Mouse (Mus musculus) embryonic facial prominence, embryonic 13.5 days (tissue): ENCODE measurements around the gene Prr29. TPM values are rescaled to one million over a fixed set of nuclear protein-coding genes. Genes with fewer than 3 reads are reported as not detected.
A peak's percentile ranks its signal among the peaks of the same experiment; 100 is the strongest.

Experiments used
- ATAC-seq: fragments of 200-750 bp; cut with Nextera tagmentation; 2 replicates; pipeline ENCODE4 v1.8.0; 2017; ENCODE audit warnings: low read depth; ENCODE audit not compliant: insufficient number of reproducible peaks, insufficient read depth, low FRiP score, low TSS enrichment
- H3K27ac ChIP-seq: fragments of 300-500 bp; sonication (generic); 2 replicates; pipeline ENCODE4 v1.5.1; 2015; ENCODE audit warnings: moderate library complexity, mild to moderate bottlenecking, inconsistent platforms
- H3K27me3 ChIP-seq: fragments of 300-500 bp; sonication (generic); 2 replicates; pipeline ENCODE4 v1.6.1; 2015; ENCODE audit warnings: mild to moderate bottlenecking, inconsistent platforms
- H3K36me3 ChIP-seq: fragments of 300-500 bp; sonication (generic); 2 replicates; pipeline ENCODE4 v1.6.1; 2015; ENCODE audit warnings: mild to moderate bottlenecking, inconsistent platforms
- H3K4me1 ChIP-seq: fragments of 300-500 bp; sonication (generic); 2 replicates; pipeline ENCODE4 v1.6.1; 2015; ENCODE audit warnings: inconsistent platforms
- H3K4me2 ChIP-seq: fragments of 300-500 bp; sonication (generic); 2 replicates; pipeline ENCODE4 v1.6.1; 2015; ENCODE audit warnings: moderate library complexity, mild to moderate bottlenecking, inconsistent platforms
- H3K4me3 ChIP-seq: fragments of 300-500 bp; sonication (generic); 2 replicates; pipeline ENCODE4 v1.5.1; 2015; ENCODE audit warnings: mild to moderate bottlenecking, inconsistent platforms
- H3K9ac ChIP-seq: fragments of 300-500 bp; sonication (generic); 2 replicates; pipeline ENCODE4 v1.6.1; 2015; ENCODE audit warnings: mild to moderate bottlenecking, inconsistent platforms
- H3K9me3 ChIP-seq: fragments of 300-500 bp; sonication (generic); 2 replicates; pipeline ENCODE4 v1.6.1; 2016; ENCODE audit warnings: inconsistent platforms
- WGBS: fragments of 180-500 bp; shearing (Covaris S2); methylation state at CpG from one replicate; pipeline ENCODE4 v1.1.7; 2015; ENCODE audit warnings: mixed read lengths; 5-methylcytosine and 5-hydroxymethylcytosine counted together
- polyA plus RNA-seq: library from polyadenylated mRNA; unstranded; fragments of >200 nt; fragmentation: Nextera tagmentation; extraction: Ambion mirVana; gene quantifications from 2 replicates; pipeline ENCODE4 v1.2.1, GENCODE M21; 2015

Gene Prr29
- polyA plus RNA-seq, 1 experiment from 2014 or later, result not detected

DNA sequence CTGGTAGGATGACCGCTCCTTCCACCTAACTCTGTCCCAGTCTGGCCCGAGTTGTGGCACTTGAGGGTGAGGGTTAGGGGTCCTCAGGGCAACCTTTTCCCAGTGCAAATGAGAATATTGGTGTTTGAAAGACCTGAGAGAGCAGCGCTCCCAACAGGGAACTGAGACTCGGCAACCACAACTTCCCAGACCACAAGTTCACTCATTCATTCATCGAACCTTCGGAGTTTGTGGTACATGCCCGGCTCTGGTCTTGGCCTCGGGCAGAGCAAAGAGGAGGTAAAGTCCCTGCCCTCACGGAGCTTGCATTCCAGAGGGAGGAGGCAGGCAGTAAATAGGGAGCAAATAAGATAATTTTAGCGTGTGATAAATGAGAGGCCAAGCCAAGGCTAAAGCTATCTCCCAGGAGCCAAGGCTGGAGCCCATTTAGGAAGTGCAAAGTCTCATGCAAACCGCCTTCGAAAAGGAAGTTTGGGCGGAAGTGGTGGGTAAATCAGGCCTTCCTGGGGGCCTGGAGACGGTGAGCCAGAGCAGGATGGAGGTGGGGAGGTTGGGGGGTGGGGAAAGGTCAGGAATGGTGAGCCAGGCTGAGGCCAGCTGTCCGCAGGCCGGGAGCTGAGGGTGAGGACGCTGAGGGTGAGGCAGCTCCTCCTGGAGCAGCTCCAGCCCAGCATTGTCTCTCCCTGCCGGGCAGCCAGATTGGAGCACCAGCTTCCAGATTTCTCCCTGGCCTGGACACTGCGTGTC lies 9.7 kb upstream of the Prr29 start:
- Histone ChIP-seq H3K9ac (no peak overlapping the region), H3K27me3 (no peaks in the 10 kb centered on the region), H3K9me3 (no peaks in the 10 kb centered on the region), H3K27ac (no peak overlapping the region), H3K36me3 (no peaks in the 10 kb centered on the region), H3K4me1 (no peaks in the 10 kb centered on the region), H3K4me2 (no peak overlapping the region), H3K4me3 (no peak overlapping the region)
- ATAC-seq, result no peak
- WGBS, result 62% methylated on average over 19 of the region's 19 CpGs

DNA sequence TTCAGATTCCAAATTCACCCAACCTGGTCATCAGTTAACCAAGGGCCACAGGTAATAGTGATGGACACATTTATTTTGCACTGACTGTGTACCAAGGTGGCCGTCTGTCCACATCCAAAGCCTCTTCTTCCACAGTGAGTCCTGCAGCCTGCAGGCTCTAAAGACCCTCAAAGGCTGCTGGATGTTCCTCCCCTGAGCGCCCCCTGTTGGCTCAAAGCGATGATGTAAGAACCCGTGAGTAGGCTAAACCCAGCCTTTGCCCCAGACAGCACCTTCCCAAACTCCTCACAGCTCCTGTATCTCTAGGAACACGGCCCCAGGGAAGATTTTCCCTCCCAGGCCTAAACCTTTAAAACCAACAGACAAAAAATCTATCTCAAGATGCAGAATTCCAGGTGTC lies 5.9 kb upstream of the Prr29 start:
- Histone ChIP-seq H3K4me2 (no peak overlapping the region), H3K27me3 (no peaks in the 10 kb centered on the region), H3K36me3 (no peaks in the 10 kb centered on the region), H3K27ac (no peak overlapping the region), H3K9ac (no peak overlapping the region), H3K4me1 (no peaks in the 10 kb centered on the region), H3K4me3 (no peak overlapping the region), H3K9me3 (no peaks in the 10 kb centered on the region)
- 18% methylated on average over 5 of the region's 5 CpGs for WGBS
- ATAC-seq, result no peak

DNA sequence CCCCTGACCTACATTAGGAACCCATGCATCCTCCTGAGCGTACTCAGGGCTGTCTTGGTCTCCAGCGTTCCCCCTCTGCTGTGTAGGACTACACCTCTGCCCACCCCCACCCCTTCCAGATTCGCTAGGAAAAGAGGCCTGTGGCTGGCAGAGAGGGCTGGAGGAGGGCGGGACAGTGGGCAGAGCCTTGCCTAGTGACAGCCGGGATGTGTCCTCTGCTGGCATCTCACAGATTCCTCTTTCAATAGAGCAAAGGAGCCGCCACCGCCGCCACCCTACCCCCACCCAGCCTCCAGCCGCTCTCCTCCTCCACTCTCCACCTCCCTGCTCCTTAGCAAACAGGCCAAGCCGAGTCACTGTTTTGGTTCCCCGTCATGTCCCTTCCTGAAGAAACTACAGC lies 560 bp upstream of the Prr29 start:
- no peaks in the 10 kb centered on the region for H3K27me3 ChIP-seq
- H3K4me2 ChIP-seq, result peak overlapping the region; percentile 35
- no peaks in the 10 kb centered on the region for H3K9me3 ChIP-seq
- 7% methylated on average over 11 of the region's 11 CpGs for WGBS
- ATAC-seq, result peak; percentile 22; the same call in 1 of the 2 replicates
- no peak overlapping the region for H3K4me3 ChIP-seq
- no peaks in the 10 kb centered on the region for H3K36me3 ChIP-seq
- peak overlapping the region; percentile 33; the same call in 1 of the 2 replicates for H3K9ac ChIP-seq
- H3K4me1 ChIP-seq, result peaks cover 20% of the 10 kb centered on the region
- H3K27ac ChIP-seq, result no peak overlapping the region; the same call in 1 of the 2 replicates

- no peak overlapping the region for H3K9ac ChIP-seq
- H3K4me2 ChIP-seq, result no peak overlapping the region
- H3K4me1 ChIP-seq, result peaks cover 20% of the 10 kb centered on the region
- no peak overlapping the region for H3K4me3 ChIP-seq
- no peaks in the 10 kb centered on the region for H3K36me3 ChIP-seq
- H3K9me3 ChIP-seq, result no peaks in the 10 kb centered on the region
- 11% methylated on average over 3 of the region's 3 CpGs for WGBS
- H3K27me3 ChIP-seq, result no peaks in the 10 kb centered on the region
- ATAC-seq, result no peak
- H3K27ac ChIP-seq, result no peak overlapping the region
Observed at GRCm38 (mm10) chr11:106366316-106366715, 1.0 kb downstream of the Prr29 start.

- Histone ChIP-seq H3K27me3 (no peaks in the 10 kb centered on the region), H3K27ac (0 out of 2 replicates have a peak overlapping the region, but pooled peaks have one; percentile 39), H3K4me3 (no peak overlapping the region), H3K4me1 (peaks cover 13% of the 10 kb centered on the region), H3K9ac (peak overlapping the region; percentile 21; the same call in 1 of the 2 replicates), H3K9me3 (no peaks in the 10 kb centered on the region), H3K36me3 (no peaks in the 10 kb centered on the region), H3K4me2 (no peak overlapping the region)
- WGBS, result 34% methylated on average over 11 of the region's 11 CpGs
- ATAC-seq, result no peak
Observed at GRCm38 (mm10) chr11:106373998-106374397, 8.7 kb downstream of the Prr29 start.

GRCm38 (mm10) chr11:106374559-106374958 lies 9.3 kb downstream of the Prr29 start:
- ATAC-seq, result no peak
- H3K4me3 ChIP-seq, result no peak overlapping the region
- 0 out of 2 replicates have a peak overlapping the region, but pooled peaks have one; percentile 39 for H3K27ac ChIP-seq
- 41% methylated on average over 9 of the region's 9 CpGs for WGBS
- H3K4me2 ChIP-seq, result no peak overlapping the region
- no peak overlapping the region for H3K9ac ChIP-seq
- H3K36me3 ChIP-seq, result no peaks in the 10 kb centered on the region
- H3K27me3 ChIP-seq, result no peaks in the 10 kb centered on the region
- H3K9me3 ChIP-seq, result no peaks in the 10 kb centered on the region
- H3K4me1 ChIP-seq, result peaks cover 13% of the 10 kb centered on the region

- no peaks in the 10 kb centered on the region for H3K27me3 ChIP-seq
- whole genome bisulfite sequencing, result 77% methylated on average over 5 of the region's 5 CpGs
- no peak overlapping the region for H3K4me2 ChIP-seq
- no peak overlapping the region for H3K4me3 ChIP-seq
- no peak; the same call in 1 of the 2 replicates for ATAC-seq
- no peaks in the 10 kb centered on the region for H3K9me3 ChIP-seq
- no peak overlapping the region for H3K27ac ChIP-seq
- no peaks in the 10 kb centered on the region for H3K36me3 ChIP-seq
- no peak overlapping the region for H3K9ac ChIP-seq
- H3K4me1 ChIP-seq, result peaks cover 13% of the 10 kb centered on the region
Observed at GRCm38 (mm10) chr11:106374979-106375378, 9.7 kb downstream of the Prr29 start.

DNA sequence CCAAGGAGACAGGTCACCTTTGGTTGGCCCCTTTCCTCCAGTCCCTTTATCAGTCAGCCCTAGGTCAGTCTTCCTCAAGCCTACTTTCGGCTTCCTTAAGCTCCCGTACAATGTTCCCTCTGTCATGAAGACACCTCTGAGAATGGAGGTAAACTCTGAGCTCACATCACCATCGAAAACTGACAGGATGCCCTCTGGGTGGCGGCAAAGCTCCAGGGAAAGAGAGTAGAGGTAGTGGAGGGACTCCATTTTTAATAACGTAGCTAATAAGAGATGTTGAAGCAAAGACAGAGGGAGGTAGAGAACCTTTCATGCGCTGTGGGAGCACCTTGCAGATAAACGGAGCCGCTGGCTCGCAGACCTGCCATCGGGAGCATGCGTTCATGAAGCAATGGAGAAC lies 15.7 kb downstream of the Prr29 start:
- Histone ChIP-seq H3K9ac (no peak overlapping the region), H3K36me3 (no peaks in the 10 kb centered on the region), H3K4me3 (no peak overlapping the region), H3K27ac (no peak overlapping the region), H3K4me2 (0 out of 2 replicates have a peak overlapping the region, but pooled peaks have one; percentile 17), H3K4me1 (peaks cover 9% of the 10 kb centered on the region), H3K9me3 (no peaks in the 10 kb centered on the region), H3K27me3 (no peaks in the 10 kb centered on the region)
- WGBS, result 82% methylated on average over 11 of the region's 11 CpGs
- no peak for ATAC-seq

DNA sequence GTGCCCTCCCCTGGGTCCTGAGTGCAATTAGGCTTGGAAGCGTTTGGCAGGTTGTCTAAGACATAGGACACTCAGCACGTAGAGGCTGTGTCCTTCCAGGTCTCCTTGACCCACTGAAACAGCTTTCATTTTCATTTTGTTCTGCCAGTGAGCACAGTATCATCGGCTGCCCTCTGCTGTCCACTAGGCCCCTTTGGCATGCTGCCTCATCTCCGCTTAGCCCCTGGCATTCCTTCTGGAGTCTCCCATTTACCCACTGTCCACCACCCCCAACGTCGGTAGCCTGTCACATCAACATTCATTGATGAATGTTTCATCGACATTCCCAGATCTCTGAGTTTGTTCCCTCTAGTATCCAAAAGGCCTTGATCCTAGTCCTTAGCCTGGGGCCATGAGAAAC lies 16.6 kb downstream of the Prr29 start:
- no peak overlapping the region for H3K4me2 ChIP-seq
- H3K27ac ChIP-seq, result peak overlapping the region; percentile 73

DNA sequence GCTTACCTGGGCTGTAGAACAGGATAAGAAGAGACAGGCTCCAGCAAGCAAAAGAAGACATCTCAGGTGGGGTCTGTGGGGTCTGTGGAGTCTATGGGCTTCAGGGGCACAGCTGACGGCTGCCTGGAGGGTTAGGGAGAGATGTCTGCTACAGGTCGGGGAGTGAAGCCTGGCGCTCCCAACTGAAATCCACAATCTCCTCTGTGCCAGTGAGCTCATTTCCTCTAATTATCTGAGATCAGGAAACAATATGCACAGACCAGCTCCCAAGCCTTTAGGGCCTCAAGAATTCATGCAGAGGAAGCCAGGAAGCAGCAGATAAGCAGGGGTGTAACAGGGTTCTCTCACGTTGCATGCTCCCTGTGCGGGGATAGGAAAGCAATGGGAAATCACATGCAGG lies 17.2 kb downstream of the Prr29 start:
- H3K4me3 ChIP-seq, result peak overlapping the region; percentile 9; the same call in 1 of the 2 replicates

More for the DNA sequence above, 16.6 kb downstream of the Prr29 start:
- ATAC-seq, result no peak
- Histone ChIP-seq H3K27me3 (no peaks in the 10 kb centered on the region), H3K9me3 (no peaks in the 10 kb centered on the region), H3K4me3 (peak overlapping the region; percentile 9; the same call in 1 of the 2 replicates), H3K4me1 (peaks cover 9% of the 10 kb centered on the region), H3K9ac (no peak overlapping the region; the same call in 1 of the 2 replicates), H3K36me3 (no peaks in the 10 kb centered on the region)
- WGBS, result 81% methylated on average over 7 of the region's 7 CpGs

GRCm38 (mm10) chr11:106383051-106383790 lies 17.9 kb downstream of the Prr29 start:
- no peak overlapping the region for H3K4me2 ChIP-seq
- ATAC-seq, result no peak
- H3K36me3 ChIP-seq, result no peaks in the 10 kb centered on the region
- H3K4me1 ChIP-seq, result peaks cover 11% of the 10 kb centered on the region
- H3K27ac ChIP-seq, result peak overlapping the region; percentile 73
- H3K4me3 ChIP-seq, result no peak overlapping the region
- H3K9ac ChIP-seq, result no peak overlapping the region
- H3K27me3 ChIP-seq, result no peaks in the 10 kb centered on the region
- whole genome bisulfite sequencing, result 82% methylated on average over 6 of the region's 6 CpGs
- H3K9me3 ChIP-seq, result no peaks in the 10 kb centered on the region

More for the DNA sequence above, 17.2 kb downstream of the Prr29 start:
- no peak for ATAC-seq
- Histone ChIP-seq H3K4me1 (peaks cover 9% of the 10 kb centered on the region), H3K4me2 (no peak overlapping the region), H3K9ac (no peak overlapping the region), H3K36me3 (no peaks in the 10 kb centered on the region), H3K27me3 (no peaks in the 10 kb centered on the region), H3K27ac (peak overlapping the region; percentile 73), H3K9me3 (no peaks in the 10 kb centered on the region)
- WGBS, result 42% methylated on average over 5 of the region's 5 CpGs
